In the genomic region with DNA sequence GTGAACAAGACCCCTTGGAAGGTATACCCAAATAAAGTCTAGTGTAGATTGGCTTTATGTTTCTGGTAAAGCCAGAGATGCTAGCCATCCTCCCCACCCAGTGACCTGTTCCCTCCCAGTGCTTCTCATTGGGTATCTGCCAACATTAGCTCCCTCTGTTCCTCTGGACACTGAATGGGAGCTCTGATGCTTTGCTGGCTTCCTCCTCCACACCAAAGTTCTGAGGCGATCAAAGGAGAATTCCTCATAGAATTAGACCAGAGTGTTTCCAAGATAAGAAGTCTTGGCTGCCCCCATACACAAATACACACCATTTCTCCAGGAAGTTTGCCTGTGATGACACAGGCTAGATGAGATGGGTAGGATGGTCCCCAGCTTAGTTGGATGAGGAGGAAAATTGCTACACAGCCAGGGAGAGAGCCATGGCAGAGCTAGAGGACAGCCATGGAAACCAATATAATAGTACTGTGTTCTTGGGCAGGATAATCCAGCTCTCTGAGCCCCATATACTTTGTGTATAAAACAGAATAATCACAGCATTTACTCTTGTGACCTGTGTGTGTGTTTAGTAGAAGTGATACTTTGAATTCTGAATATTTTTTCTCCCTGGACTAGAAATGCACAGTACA, we compare ENCODE assay signal across 31 mouse cellular contexts. TPM values are rescaled to one million over a fixed set of nuclear protein-coding genes. Genes with fewer than 3 reads are reported as not detected.
DNase-seq lines count a peak whose midpoint lies in the region; ATAC-seq and TF ChIP-seq lines count a peak whose summit lies in the region.
"Had no signal": no experiment of that assay in that cellular context is flagged by ENCODE, and none has a peak within 500 bp of the region (broad histone marks: within the 10 kb centered on the region; RNA-seq: fewer than 3 reads in every experiment).

No protein-coding gene starts in this region.

- WGBS in hindbrain, postnatal 0 days, result 71% methylated on average over 1 of the region's 1 CpGs
- WGBS in hindbrain, embryonic 10.5 days, result 82% methylated on average over 1 of the region's 1 CpGs

- H3K9me3 ChIP-seq in hindbrain, postnatal 0 days (ENCODE audit: low read length), result no peaks in the 10 kb centered on the region
- no peaks in the 10 kb centered on the region for H3K9me3 ChIP-seq in hindbrain, embryonic 10.5 days
- H3K9me3 ChIP-seq: embryonic facial prominence, embryonic 13.5 days; forebrain, embryonic 10.5 days; kidney, embryonic 15.5 days; liver, embryonic 12.5 days; midbrain, embryonic 12.5 days; neural tube, embryonic 15.5 days; stomach, embryonic 15.5 days had no signal

- H3K4me2 ChIP-seq in hindbrain, postnatal 0 days (ENCODE audit: low read depth, low read length), result no peak overlapping the region
- H3K4me2 ChIP-seq: embryonic facial prominence, embryonic 13.5 days; hindbrain, embryonic 14.5 days; kidney, embryonic 15.5 days; liver, embryonic 12.5 days; midbrain, embryonic 12.5 days; neural tube, embryonic 15.5 days; stomach, embryonic 15.5 days had no signal

- DNase-seq in heart, adult 18-20 months, result peak; percentile 33 to 38
- DNase-seq in heart, postnatal 4 days, result no peak
- no peak for DNase-seq in hindbrain, postnatal 0 days (ENCODE audit: low spot score)
- DNase-seq in hindbrain, embryonic 10.5 days (ENCODE audit: low spot score), result no peak
- peak; percentile 7 for DNase-seq in ovary, postnatal 14 days (ENCODE audit: low spot score)
- DNase-seq in ovary, postnatal 36 days (ENCODE audit: low spot score), result no peak
- DNase-seq: adrenal gland, adult 2 months; adrenal gland, postnatal 36 days; B cell, adult 2 months; cerebellum, adult 18-20 months; cerebellum, postnatal 10 days; gastrocnemius, postnatal 25 days; heart, postnatal 10 days; kidney, adult 18-20 months; kidney, postnatal 25 days; liver, postnatal 0 days; lung, postnatal 36 days; thymus, adult 18-20 months; thymus, postnatal 25 days had no signal

- peaks cover under 1% of the 10 kb centered on the region; the same call in 1 of the 2 replicates for H3K36me3 ChIP-seq in hindbrain, postnatal 0 days (ENCODE audit: insufficient read depth, low read length)
- peaks cover 24% of the 10 kb centered on the region for H3K36me3 ChIP-seq in hindbrain, embryonic 10.5 days
- H3K36me3 ChIP-seq: stomach, embryonic 15.5 days had no signal

- ATAC-seq in hindbrain, postnatal 0 days, result peak; percentile 76; the same call in 1 of the 2 replicates
- no peak for ATAC-seq in CD4-positive, CD25-positive, alpha-beta regulatory T cell, adult 4 months
- ATAC-seq: activated CD4-positive, CD25-positive, alpha-beta regulatory T cell, adult 4 months; forebrain, embryonic 16.5 days; liver, embryonic 12.5 days; liver, postnatal 0 days had no signal

- no peaks in the 10 kb centered on the region for H3K27me3 ChIP-seq in hindbrain, postnatal 0 days (ENCODE audit: insufficient read depth, low read length)
- no peaks in the 10 kb centered on the region for H3K27me3 ChIP-seq in hindbrain, embryonic 10.5 days (ENCODE audit: insufficient read depth, poor library complexity, severe bottlenecking)
- H3K27me3 ChIP-seq: CH12.LX; embryonic facial prominence, embryonic 13.5 days; kidney, embryonic 15.5 days; liver, embryonic 12.5 days; midbrain, embryonic 12.5 days; neural tube, embryonic 15.5 days; stomach, embryonic 15.5 days had no signal

- no peak overlapping the region for H3K9ac ChIP-seq in hindbrain, postnatal 0 days (replicated peaks; ENCODE audit: low read length)
- H3K9ac ChIP-seq: embryonic facial prominence, embryonic 13.5 days; hindbrain, embryonic 14.5 days; kidney, embryonic 15.5 days; liver, embryonic 12.5 days; liver, postnatal 0 days; midbrain, embryonic 12.5 days; neural tube, embryonic 15.5 days; stomach, embryonic 15.5 days had no signal

- 0 out of 2 replicates have a peak overlapping the region, but pooled peaks have one; percentile 45 for H3K27ac ChIP-seq in hindbrain, postnatal 0 days
- H3K27ac ChIP-seq in hindbrain, embryonic 10.5 days, result no peak overlapping the region
- H3K27ac ChIP-seq: embryonic facial prominence, embryonic 13.5 days; forebrain, embryonic 10.5 days; hindbrain, embryonic 14.5 days; kidney, embryonic 15.5 days; liver, embryonic 12.5 days; midbrain, embryonic 12.5 days; neural tube, embryonic 15.5 days; stomach, embryonic 15.5 days had no signal

- no peak for TF ChIP-seq CTCF in hindbrain, postnatal 0 days (IDR thresholded peaks at IDR 0.05; ENCODE audit: low read depth)

- H3K4me1 ChIP-seq in hindbrain, postnatal 0 days (ENCODE audit: insufficient read depth, low read length), result no peaks in the 10 kb centered on the region; the same call in 1 of the 2 replicates
- H3K4me1 ChIP-seq in hindbrain, embryonic 10.5 days (replicated peaks), result no peaks in the 10 kb centered on the region
- H3K4me1 ChIP-seq: forebrain, embryonic 10.5 days; kidney, embryonic 15.5 days; neural tube, embryonic 15.5 days; stomach, embryonic 15.5 days had no signal

- no peak overlapping the region for H3K4me3 ChIP-seq in hindbrain, postnatal 0 days (ENCODE audit: low read length)
- H3K4me3 ChIP-seq in hindbrain, embryonic 10.5 days, result no peak overlapping the region
- H3K4me3 ChIP-seq: embryonic facial prominence, embryonic 13.5 days; forebrain, embryonic 10.5 days; kidney, embryonic 15.5 days; liver, embryonic 12.5 days; midbrain, embryonic 12.5 days; neural tube, embryonic 15.5 days; stomach, embryonic 15.5 days had no signal

RNA-seq across cellular contexts. Expression of a gene that starts 31.5 kb away (rescaled TPM):
- total RNA-seq in heart, adult 18-20 months (2021), result 10 to 100 TPM; 34.5 to 34.9 TPM
- total RNA-seq in heart, postnatal 4 days (2021), result 10 to 100 TPM; 41.4 to 42.7 TPM
- 47.3 and 48.6 TPM in 2 replicates for total RNA-seq in hindbrain, postnatal 0 days (2014; rRNA removed)
- 98.1 and 100 TPM in 2 replicates for polyA plus RNA-seq in hindbrain, postnatal 0 days (2015; fragmentation: Nextera tagmentation; extraction: Ambion mirVana)
- polyA plus RNA-seq in hindbrain, embryonic 10.5 days (2016; fragmentation: Nextera tagmentation; extraction: Ambion mirVana), result 88.2 and 98.7 TPM in 2 replicates
- polyA plus RNA-seq in CD4-positive, CD25-positive, alpha-beta regulatory T cell, adult 4 months (2017; shearing (Covaris generic)), result 10 to 100 TPM; 50.5 to 61.5 TPM

RNA-seq across cellular contexts. Expression of a gene that starts 31.9 kb away (rescaled TPM):
- 10 to 100 TPM; 38.6 to 44.5 TPM for total RNA-seq in heart, adult 18-20 months (2021)
- 10 to 100 TPM; 37.3 to 39.1 TPM for total RNA-seq in heart, postnatal 4 days (2021)
- total RNA-seq in hindbrain, postnatal 0 days (2014; rRNA removed), result 12.9 and 32.2 TPM in 2 replicates
- 16.6 and 17.0 TPM in 2 replicates for polyA plus RNA-seq in hindbrain, postnatal 0 days (2015; fragmentation: Nextera tagmentation; extraction: Ambion mirVana)
- polyA plus RNA-seq in hindbrain, embryonic 10.5 days (2016; fragmentation: Nextera tagmentation; extraction: Ambion mirVana), result 24.7 and 25.9 TPM in 2 replicates
- 10 to 100 TPM; 11.5 to 14.9 TPM for polyA plus RNA-seq in CD4-positive, CD25-positive, alpha-beta regulatory T cell, adult 4 months (2017; shearing (Covaris generic))

Comparison
In these comparisons a context has a peak if more than half of its experiments do, and no peak if none do; other contexts are left out.
1. DNase-seq: peak in heart, adult 18-20 months (2 of 2) and ovary, postnatal 14 days (single experiment); none in heart, postnatal 4 days (single experiment), hindbrain, postnatal 0 days (single experiment), hindbrain, embryonic 10.5 days (single experiment) and ovary, postnatal 36 days (single experiment).